Mouse (Mus musculus): Measurements from ENCODE around the gene Rpl31.

Gene Rpl31

DNA sequence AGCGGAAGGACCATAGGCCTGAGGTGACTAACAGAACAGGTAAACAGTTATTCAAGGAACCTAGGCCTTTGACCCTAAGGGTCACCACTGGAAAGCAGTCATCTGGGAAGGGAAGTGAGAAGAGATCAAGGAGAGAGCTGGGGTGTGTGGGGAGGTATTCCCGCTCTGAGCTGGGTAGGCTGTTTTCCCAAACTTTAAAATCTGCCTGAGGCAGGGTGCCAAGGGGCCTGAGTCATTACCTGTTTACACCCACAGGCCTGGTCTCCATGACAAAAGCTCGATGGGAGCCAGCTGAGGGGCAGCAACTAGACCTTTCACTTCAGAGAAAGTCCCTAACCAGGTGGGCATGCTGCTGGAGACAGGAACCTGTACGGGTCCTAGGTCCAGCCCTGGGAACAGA is 31.6 kb downstream of the Rpl31 start:
- no peak for DNase-seq (ENCODE audit: low read depth)

DNA sequence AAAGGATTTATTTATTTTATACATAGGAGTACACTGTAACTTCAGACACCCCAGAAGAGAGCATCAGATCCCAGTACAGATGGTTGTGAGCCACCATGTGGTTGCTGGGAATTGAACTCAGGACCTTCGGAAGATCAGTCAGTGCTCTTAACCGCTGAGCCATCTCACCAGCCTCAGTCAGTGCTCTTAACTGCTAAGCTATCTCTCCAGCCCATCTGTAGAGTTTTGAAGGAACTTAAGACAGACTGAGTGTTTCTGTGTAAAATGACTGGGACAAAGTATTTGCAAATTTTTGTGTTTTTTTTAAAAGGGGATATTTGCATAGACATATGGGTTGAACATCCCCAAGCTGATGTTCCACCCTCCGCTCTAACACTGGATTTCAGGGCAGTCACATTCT is 32.5 kb downstream of the Rpl31 start:
- DNase-seq (ENCODE audit: low read depth): no peak

DNA sequence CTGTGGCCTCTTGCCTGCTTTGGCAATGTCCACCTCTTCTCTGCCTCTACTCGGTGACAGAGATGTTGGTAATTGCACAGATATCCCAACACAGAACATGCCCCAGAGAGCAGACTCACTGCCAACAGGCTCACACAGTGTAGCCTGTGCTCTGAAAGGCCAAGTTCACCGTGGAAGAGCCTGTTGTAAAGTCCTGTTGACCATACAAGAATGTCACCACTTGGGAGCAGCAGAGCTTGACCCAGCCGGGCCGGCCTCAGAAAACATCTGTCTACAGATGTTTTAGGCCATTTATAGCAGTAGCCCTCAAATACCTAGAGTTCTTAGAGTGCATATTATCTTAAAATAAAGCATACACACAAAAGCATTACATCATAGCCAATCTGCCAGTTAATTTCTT is 39.5 kb downstream of the Rpl31 start:
- no peak for DNase-seq (ENCODE audit: low read depth)

DNA sequence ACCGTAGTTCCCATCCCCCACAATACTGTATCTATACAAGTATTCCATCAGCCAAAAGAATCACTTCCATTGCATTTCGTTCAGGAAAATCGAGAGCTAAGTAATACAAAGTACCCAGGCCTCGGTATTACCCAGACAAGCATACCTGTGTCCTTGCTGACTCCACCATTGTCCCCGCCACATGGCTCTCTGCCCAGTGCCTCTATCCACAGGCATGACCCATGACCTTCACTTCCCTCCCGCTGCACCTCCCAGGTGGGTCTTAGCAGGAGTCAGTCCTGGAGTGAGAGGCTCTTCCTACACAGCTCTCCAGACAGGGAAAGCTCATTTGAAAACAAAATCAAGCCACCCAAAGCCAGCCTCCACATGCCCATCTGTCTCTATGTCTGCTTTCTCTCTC is 40.5 kb downstream of the Rpl31 start:
- DNase-seq (ENCODE audit: low read depth): no peak

DNA sequence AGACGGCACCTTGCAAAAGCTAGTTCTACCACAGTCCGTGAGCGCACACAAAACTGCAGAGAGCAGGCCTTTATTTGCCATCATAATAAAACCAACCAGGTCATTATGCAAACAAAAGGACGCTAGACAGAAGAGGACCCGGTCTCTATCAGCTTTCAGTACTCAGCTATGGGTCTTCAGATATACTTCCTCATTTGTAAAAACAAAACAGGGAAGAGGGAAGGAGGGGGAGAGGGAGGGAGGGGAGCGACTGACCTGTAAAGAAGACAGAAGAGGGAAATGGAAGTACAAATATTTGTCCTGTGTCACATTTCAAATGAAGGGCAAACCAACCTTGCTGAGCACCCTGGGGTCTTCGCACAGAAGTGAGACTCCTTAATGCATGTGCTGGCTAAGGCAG is 41.0 kb downstream of the Rpl31 start:
- no peak for DNase-seq (ENCODE audit: low read depth)

DNA sequence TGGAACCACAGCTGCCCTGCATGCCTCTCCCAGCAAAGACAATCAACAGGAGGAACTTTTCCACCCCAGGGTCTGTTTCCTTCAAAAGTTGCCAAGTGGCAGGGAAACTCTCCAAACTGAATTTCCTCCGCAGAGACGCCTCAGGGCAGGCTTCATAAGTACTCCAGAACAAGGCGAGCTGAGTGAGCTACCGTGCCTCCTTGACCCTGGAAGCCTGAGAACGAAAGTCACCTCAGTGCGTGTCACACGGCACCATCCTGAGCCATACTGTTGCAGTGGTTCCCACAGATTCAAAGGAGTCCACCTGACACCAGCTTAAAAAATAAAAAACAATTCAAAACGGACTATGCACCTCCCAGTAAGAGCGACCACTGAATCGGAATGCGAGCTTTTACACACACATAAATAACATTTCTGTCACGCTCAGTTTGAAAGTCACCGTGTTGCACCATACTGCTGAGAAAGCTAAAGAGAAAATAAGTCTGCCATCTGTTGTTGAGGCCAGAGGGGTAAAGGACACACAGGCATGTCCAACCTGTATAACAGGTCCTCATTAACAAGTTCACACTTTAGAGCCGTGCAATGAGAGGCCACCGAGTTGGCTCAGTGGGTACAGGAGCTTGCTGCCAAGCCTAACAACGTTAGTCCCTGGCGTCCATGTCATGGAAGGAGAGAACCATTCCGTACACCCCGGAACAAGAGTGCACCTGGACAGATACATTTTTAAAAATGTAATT is 42.6 kb downstream of the Rpl31 start:
- DNase-seq (ENCODE audit: low read depth): no peak

DNA sequence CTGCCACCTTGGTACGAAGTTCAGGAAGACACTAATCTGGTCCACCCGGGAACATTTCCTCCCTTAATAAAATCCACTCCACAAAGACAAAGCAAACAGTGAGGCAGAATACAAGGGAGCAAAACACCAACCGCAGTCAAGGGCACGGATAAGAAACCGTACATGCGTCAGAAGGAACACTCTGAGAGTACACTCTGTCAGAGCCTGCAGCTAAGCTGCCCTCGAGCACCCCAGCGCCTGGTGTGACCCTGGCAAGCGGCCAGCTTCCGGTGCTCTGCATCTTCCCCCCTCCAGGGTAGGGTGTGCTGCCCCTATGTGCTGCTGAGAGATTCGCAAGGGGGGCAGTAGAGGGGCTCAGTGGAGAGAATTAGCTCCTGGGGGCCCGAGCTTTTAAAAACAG is 50.2 kb downstream of the Rpl31 start:
- no peak for DNase-seq (ENCODE audit: low read depth)

DNA sequence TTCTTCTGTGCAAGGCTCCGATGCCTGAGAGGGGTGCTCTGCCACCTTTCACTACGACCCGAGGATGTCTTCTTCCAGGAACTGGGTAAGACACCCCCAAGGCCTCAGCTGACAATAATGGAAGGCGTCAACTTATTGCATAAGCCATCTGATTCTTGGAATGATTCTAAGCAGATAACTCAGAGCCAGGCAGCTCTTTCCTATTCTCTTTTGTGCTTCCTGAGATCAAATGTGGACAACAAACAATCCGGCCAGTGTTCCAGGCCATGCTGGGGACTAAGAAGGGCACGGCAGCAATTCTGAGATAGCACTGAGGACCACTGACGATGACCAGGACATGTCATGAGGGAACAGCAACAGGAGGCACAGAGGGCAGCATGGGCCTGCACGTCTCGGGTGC is 51.2 kb downstream of the Rpl31 start:
- DNase-seq (ENCODE audit: low read depth): no peak

DNA sequence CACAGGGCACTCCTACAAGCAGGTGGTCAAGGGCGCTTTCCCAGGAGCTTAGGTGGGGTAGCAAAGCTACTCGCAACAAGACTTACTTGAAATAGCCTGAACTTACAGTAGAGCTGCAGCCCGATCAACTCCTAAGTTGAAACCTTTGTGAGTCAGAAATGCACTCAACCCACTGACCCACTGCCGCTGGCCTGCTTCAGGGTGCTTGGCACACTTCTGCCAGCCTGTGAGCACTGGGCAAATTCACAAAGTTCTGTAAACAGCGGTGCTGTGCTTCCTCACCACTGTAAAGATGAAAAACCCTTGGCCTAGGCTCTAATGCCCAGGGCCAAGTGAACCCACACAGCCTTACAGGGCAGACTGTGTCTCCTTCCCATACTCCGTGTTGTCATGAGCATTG is 53.3 kb downstream of the Rpl31 start:
- DNase-seq (ENCODE audit: low read depth): no peak
